1 mouse cellular context compared by ENCODE assay signal in genomic region chr1:131053239-131053638, GRCm38 (mm10).
TF ChIP-seq lines count a peak whose summit lies in the region.

No protein-coding gene starts in this region.

TF ChIP-seq in CH12.LX, 34 proteins besides CTCF, POLR2A, EP300 and RAD21 (continued from another document):
- TF ChIP-seq SIN3A (IDR thresholded peaks at IDR 0.05; ENCODE audit: low read length): no peak; the same call in 1 of the 2 replicates
- no peak for TF ChIP-seq GABPA (IDR thresholded peaks at IDR 0.05; ENCODE audit: insufficient replicate concordance, low read depth, low read length)
- TF ChIP-seq MYC (IDR thresholded peaks at IDR 0.05; ENCODE audit: low read depth, low read length): 0 out of 2 replicates have a peak, but pooled peaks have one; percentile 41
